Mouse (Mus musculus): ENCODE results near the gene Pom121. TPM values are rescaled to one million over a fixed set of nuclear protein-coding genes. Genes with fewer than 3 reads are reported as not detected.

The Pom121 gene
- polyA plus RNA-seq, 1 experiment from 2014 or later: 17.0 TPM

GRCm38 (mm10) chr5:135345989-135346388 is 48.4 kb downstream of the Pom121 start:
- 76% methylated on average over 7 of the region's 7 CpGs for WGBS
- no peak for ATAC-seq (ENCODE audit: low FRiP score, low read depth)
- 0 out of 2 replicates have a peak, but pooled peaks cover 3% of the 10 kb centered on the region for H3K9me3 ChIP-seq

GRCm38 (mm10) chr5:135337575-135337974 is 56.8 kb downstream of the Pom121 start:
- Histone ChIP-seq H3K9me3 (no peaks in the 10 kb centered on the region), H3K9ac (no peak overlapping the region), H3K4me3 (no peak overlapping the region), H3K27ac (no peak overlapping the region), H3K27me3 (replicated peaks) (no peaks in the 10 kb centered on the region), H3K4me1 (no peaks in the 10 kb centered on the region), H3K4me2 (replicated peaks) (no peak overlapping the region), H3K36me3 (no peaks in the 10 kb centered on the region)
- 70% methylated on average over 3 of the region's 3 CpGs for WGBS
- no peak for ATAC-seq (ENCODE audit: low FRiP score, low read depth)

More at GRCm38 (mm10) chr5:135345989-135346388, 48.4 kb downstream of the Pom121 start:
- no peak overlapping the region for H3K4me3 ChIP-seq
- H3K27me3 ChIP-seq (replicated peaks): no peaks in the 10 kb centered on the region
- H3K36me3 ChIP-seq: no peaks in the 10 kb centered on the region
- no peak overlapping the region for H3K4me2 ChIP-seq (replicated peaks)
- no peak overlapping the region for H3K9ac ChIP-seq
- no peak overlapping the region for H3K27ac ChIP-seq
- no peaks in the 10 kb centered on the region for H3K4me1 ChIP-seq

- no peak overlapping the region for H3K4me3 ChIP-seq
Measured at GRCm38 (mm10) chr5:135331161-135331560, 63.2 kb downstream of the Pom121 start.

GRCm38 (mm10) chr5:135330201-135330600 is 64.1 kb downstream of the Pom121 start:
- Histone ChIP-seq H3K4me2 (replicated peaks) (no peak overlapping the region), H3K27ac (no peak overlapping the region), H3K4me3 (no peak overlapping the region), H3K9me3 (no peaks in the 10 kb centered on the region), H3K27me3 (replicated peaks) (no peaks in the 10 kb centered on the region), H3K9ac (no peak overlapping the region), H3K36me3 (no peaks in the 10 kb centered on the region), H3K4me1 (no peaks in the 10 kb centered on the region)
- ATAC-seq (ENCODE audit: low FRiP score, low read depth): no peak
- 86% methylated on average over 5 of the region's 5 CpGs for WGBS

More at GRCm38 (mm10) chr5:135331161-135331560, 63.2 kb downstream of the Pom121 start:
- H3K9me3 ChIP-seq: no peaks in the 10 kb centered on the region
- no peaks in the 10 kb centered on the region for H3K27me3 ChIP-seq (replicated peaks)
- H3K4me2 ChIP-seq (replicated peaks): no peak overlapping the region
- no peaks in the 10 kb centered on the region for H3K4me1 ChIP-seq
- ATAC-seq (ENCODE audit: low FRiP score, low read depth): no peak
- no peaks in the 10 kb centered on the region for H3K36me3 ChIP-seq
- WGBS: 87% methylated on average over 6 of the region's 6 CpGs
- no peak overlapping the region for H3K27ac ChIP-seq
- no peak overlapping the region for H3K9ac ChIP-seq

GRCm38 (mm10) chr5:135329471-135329870 is 64.9 kb downstream of the Pom121 start:
- H3K4me1 ChIP-seq: no peaks in the 10 kb centered on the region
- no peaks in the 10 kb centered on the region for H3K27me3 ChIP-seq (replicated peaks)
- H3K4me2 ChIP-seq (replicated peaks): no peak overlapping the region
- H3K27ac ChIP-seq: no peak overlapping the region
- no peak for ATAC-seq (ENCODE audit: low FRiP score, low read depth)
- no peaks in the 10 kb centered on the region for H3K9me3 ChIP-seq
- H3K9ac ChIP-seq: no peak overlapping the region
- H3K36me3 ChIP-seq: no peaks in the 10 kb centered on the region
- WGBS: 85% methylated on average over 4 of the region's 4 CpGs
- H3K4me3 ChIP-seq: no peak overlapping the region

Small RNA genes lying within 50 kb of the gene (microRNA-seq; reads per million reads assigned to microRNA genes)
- gene Mir7033: not detected

Other genes starting within 250 kb of the Pom121 start
- 23.6 and 23.8 TPM in 2 replicates for gene Tbl2, start 244.9 kb downstream of the Pom121 start, polyA plus RNA-seq (2016; fragmentation: Nextera tagmentation; extraction: Ambion mirVana)
- gene Bcl7b, start 226.3 kb downstream of the Pom121 start, polyA plus RNA-seq (2016; fragmentation: Nextera tagmentation; extraction: Ambion mirVana): 50.1 and 50.2 TPM in 2 replicates
- 54.7 and 58.6 TPM in 2 replicates for gene Baz1b, start 207.3 kb downstream of the Pom121 start, polyA plus RNA-seq (2016; fragmentation: Nextera tagmentation; extraction: Ambion mirVana)
- gene Fzd9, start 143.3 kb downstream of the Pom121 start, polyA plus RNA-seq (2016; fragmentation: Nextera tagmentation; extraction: Ambion mirVana): 11.9 and 14.5 TPM in 2 replicates
- 0.32 TPM in 1 of 2 replicates, not detected in the other for gene Fkbp6, start 44.5 kb downstream of the Pom121 start, polyA plus RNA-seq (2016; fragmentation: Nextera tagmentation; extraction: Ambion mirVana)
- not detected in 2 replicates for gene Trim50, start 41.3 kb downstream of the Pom121 start, polyA plus RNA-seq (2016; fragmentation: Nextera tagmentation; extraction: Ambion mirVana)
- gene Nsun5, start 24.6 kb downstream of the Pom121 start, polyA plus RNA-seq (2016; fragmentation: Nextera tagmentation; extraction: Ambion mirVana): 34.5 and 36.3 TPM in 2 replicates
- 60.0 and 62.4 TPM in 2 replicates for gene Hip1, start 150.6 kb upstream of the Pom121 start, polyA plus RNA-seq (2016; fragmentation: Nextera tagmentation; extraction: Ambion mirVana)
- gene Ccl26, start 169.0 kb upstream of the Pom121 start, polyA plus RNA-seq (2016; fragmentation: Nextera tagmentation; extraction: Ambion mirVana): not detected in 2 replicates
- gene Ccl24, start 178.5 kb upstream of the Pom121 start, polyA plus RNA-seq (2016; fragmentation: Nextera tagmentation; extraction: Ambion mirVana): 1.4 and 1.6 TPM in 2 replicates
- gene Rhbdd2, start 238.1 kb upstream of the Pom121 start, polyA plus RNA-seq (2016; fragmentation: Nextera tagmentation; extraction: Ambion mirVana): 64.7 and 71.4 TPM in 2 replicates

All from neural tube, embryonic 12.5 days (tissue).